Mouse (Mus musculus) myocyte (in vitro differentiated cells): ENCODE data around the gene Caap1. TPM values are rescaled to one million over a fixed set of nuclear protein-coding genes. Genes with fewer than 3 reads are reported as not detected.
A peak's percentile ranks its signal among the peaks of the same experiment; 100 is the strongest.

Experiments
- H3K27me3 ChIP-seq: one replicate; pipeline ENCODE4 v1.6.1; 2011; ENCODE audit not compliant: control insufficient read depth, insufficient read depth, insufficient read length
- H3K36me3 ChIP-seq: one replicate; pipeline ENCODE4 v1.6.1; 2011; ENCODE audit not compliant: control insufficient read depth, insufficient read depth
- H3K4me2 ChIP-seq: one replicate; pipeline ENCODE4 v1.6.1; 2011; ENCODE audit warnings: low read depth, control low read depth
- H3K4me3 ChIP-seq: one replicate; pipeline ENCODE4 v1.5.1; 2011; ENCODE audit warnings: mild to moderate bottlenecking, control low read depth, moderate library complexity
- H3K79me2 ChIP-seq: one replicate; pipeline ENCODE4 v1.6.1; 2011; ENCODE audit not compliant: control insufficient read depth, insufficient read depth
- H3ac ChIP-seq: one replicate; pipeline ENCODE4 v1.6.1; 2011; ENCODE audit not compliant: control insufficient read depth, insufficient read length
- CEBPB ChIP-seq: IDR thresholded peaks from 2 replicates; pipeline ENCODE4 v1.6.1; 2011; ENCODE audit warnings: mild to moderate bottlenecking, moderate library complexity; ENCODE audit not compliant: poor library complexity, insufficient read depth, severe bottlenecking
- E2F4 ChIP-seq: IDR thresholded peaks from one replicate; pipeline ENCODE4 v1.6.1; 2011; ENCODE audit warnings: mild to moderate bottlenecking, control low read depth, moderate library complexity; ENCODE audit not compliant: insufficient read depth
- MAX ChIP-seq: IDR thresholded peaks from one replicate; pipeline ENCODE4 v1.6.1; 2011; ENCODE audit warnings: low read depth, mild to moderate bottlenecking, control low read depth
- MYOD1 ChIP-seq, 3 experiments: IDR thresholded peaks; one replicate each; pipeline ENCODE4 v1.6.1; 2011; ENCODE audit warnings: control low read depth in 2 of 3, low read depth in 2 of 3, mild to moderate bottlenecking in 2 of 3, moderate library complexity in 1 of 3; ENCODE audit not compliant: insufficient read length in 2 of 3, control insufficient read depth in 1 of 3
- MYOG ChIP-seq, 3 experiments: IDR thresholded peaks; one replicate each; pipeline ENCODE4 v1.6.1; 2011; ENCODE audit warnings: control low read depth in 2 of 3, low read depth in 2 of 3, mild to moderate bottlenecking in 2 of 3; ENCODE audit not compliant: insufficient read length in 2 of 3, control insufficient read depth in 1 of 3, insufficient read depth in 1 of 3
- POLR2A ChIP-seq: IDR thresholded peaks from one replicate; pipeline ENCODE4 v1.6.1; 2011; ENCODE audit warnings: low read depth, mild to moderate bottlenecking, control low read depth, moderate library complexity; ENCODE audit not compliant: insufficient read length
- POLR2AphosphoS2 ChIP-seq: IDR thresholded peaks from one replicate; pipeline ENCODE4 v1.6.1; 2011; ENCODE audit warnings: low read depth, control low read depth; ENCODE audit not compliant: insufficient read length
- REST ChIP-seq: IDR thresholded peaks from one replicate; pipeline ENCODE4 v1.6.1; 2011; ENCODE audit warnings: mild to moderate bottlenecking, control low read depth, moderate library complexity; ENCODE audit not compliant: insufficient read depth, insufficient read length
- SRF ChIP-seq: IDR thresholded peaks from one replicate; pipeline ENCODE4 v1.6.1; 2011; ENCODE audit warnings: low read depth; ENCODE audit not compliant: control insufficient read depth, insufficient read length
- TCF12 ChIP-seq: IDR thresholded peaks from one replicate; pipeline ENCODE4 v1.6.1; 2011; ENCODE audit warnings: mild to moderate bottlenecking, control low read depth; ENCODE audit not compliant: poor library complexity, insufficient read depth, severe bottlenecking
- TCF3 ChIP-seq: IDR thresholded peaks from one replicate; pipeline ENCODE4 v1.6.1; 2011; ENCODE audit warnings: low read depth, control low read depth; ENCODE audit not compliant: insufficient read length
- USF1 ChIP-seq: IDR thresholded peaks from one replicate; pipeline ENCODE4 v1.6.1; 2011; ENCODE audit warnings: low read depth, mild to moderate bottlenecking, control low read depth, moderate library complexity
- polyA plus RNA-seq: library from polyadenylated mRNA; unstranded; fragments of >200 nt; fragmentation: generic; extraction: Trizol; gene quantifications from one replicate; pipeline ENCODE4 v1.2.1, GENCODE M21; 2012; ENCODE audit warnings: missing spikeins

Gene Caap1
- 3.1 TPM for polyA plus RNA-seq

- no peaks in the 10 kb centered on the region for H3K36me3 ChIP-seq
- peaks cover 43% of the 10 kb centered on the region for H3K79me2 ChIP-seq
- peak within 1 kb of the TSS; percentile 79 for H3K4me2 ChIP-seq
- peak within 1 kb of the TSS; percentile 31 for H3ac ChIP-seq
- TF ChIP-seq CEBPB = no peak
- TF ChIP-seq MAX = no peak
- peak; percentile 50 to 77 (median 57) for TF ChIP-seq MYOG (IDR thresholded peaks at IDR 0.05; ENCODE audit: control insufficient read depth in 1 of 3, insufficient read depth in 1 of 3, insufficient read length in 2 of 3, low read depth in 2 of 3)
- TF ChIP-seq POLR2AphosphoS2 = peak; percentile 94
- TF ChIP-seq SRF = peak; percentile 75
- no peak for TF ChIP-seq TCF12
- TF ChIP-seq USF1 = no peak
- peak in 2 of 3 experiments; percentile 59 to 68 for TF ChIP-seq MYOD1 (IDR thresholded peaks at IDR 0.05; ENCODE audit: control insufficient read depth in 1 of 3, insufficient read length in 2 of 3, low read depth in 2 of 3)
- peak; percentile 93 for TF ChIP-seq POLR2A
- no peaks in the 10 kb centered on the region for H3K27me3 ChIP-seq
- H3K4me3 ChIP-seq = peak within 1 kb of the TSS; percentile 46
Observed at GRCm38 (mm10) chr4:94556265-94557054, at the start of gene Caap1, which contains the start of gene Gm10306. TSS of gene Caap1 (minus strand) at chr4:94556796. TSS of gene Gm10306 (plus strand) at chr4:94556546.

GRCm38 (mm10) chr4:94605591-94605990 is 49.0 kb upstream of the Caap1 start:
- H3ac ChIP-seq = no peak overlapping the region
- no peaks in the 10 kb centered on the region for H3K27me3 ChIP-seq
- no peak for TF ChIP-seq TCF12
- no peak for TF ChIP-seq SRF
- no peak for TF ChIP-seq POLR2A
- no peak for TF ChIP-seq POLR2AphosphoS2
- TF ChIP-seq USF1 = no peak
- TF ChIP-seq MYOD1 (IDR thresholded peaks at IDR 0.05; ENCODE audit: control insufficient read depth in 1 of 3, insufficient read length in 2 of 3, low read depth in 2 of 3) = no peak
- TF ChIP-seq MAX = no peak
- TF ChIP-seq E2F4 = no peak
- TF ChIP-seq REST = no peak
- no peak for TF ChIP-seq TCF3
- no peak for TF ChIP-seq MYOG (IDR thresholded peaks at IDR 0.05; ENCODE audit: control insufficient read depth in 1 of 3, insufficient read depth in 1 of 3, insufficient read length in 2 of 3, low read depth in 2 of 3)
- no peak for TF ChIP-seq CEBPB
- H3K4me2 ChIP-seq = no peak overlapping the region
- H3K4me3 ChIP-seq = no peak overlapping the region
- peaks cover 22% of the 10 kb centered on the region for H3K79me2 ChIP-seq
- H3K36me3 ChIP-seq = no peaks in the 10 kb centered on the region

GRCm38 (mm10) chr4:94604452-94605019 is 47.9 kb upstream of the Caap1 start:
- no peak for TF ChIP-seq E2F4
- peaks cover 30% of the 10 kb centered on the region for H3K79me2 ChIP-seq
- no peaks in the 10 kb centered on the region for H3K27me3 ChIP-seq
- no peak overlapping the region for H3ac ChIP-seq
- no peak overlapping the region for H3K4me3 ChIP-seq
- no peak overlapping the region for H3K4me2 ChIP-seq
- H3K36me3 ChIP-seq = no peaks in the 10 kb centered on the region

GRCm38 (mm10) chr4:94603031-94603629 is 46.5 kb upstream of the Caap1 start, which contains the start of gene Plaa:
TSS of gene Plaa (minus strand) at chr4:94603244.
- Histone ChIP-seq H3K4me2 (peak within 1 kb of the TSS; percentile 95), H3K79me2 (peaks cover 39% of the 10 kb centered on the region), H3K27me3 (no peaks in the 10 kb centered on the region), H3K4me3 (peak within 1 kb of the TSS; percentile 88), H3ac (peak within 1 kb of the TSS; percentile 89), H3K36me3 (no peaks in the 10 kb centered on the region)
- peak in 1 of 3 experiments; percentile 34 for TF ChIP-seq MYOD1 (IDR thresholded peaks at IDR 0.05; ENCODE audit: control insufficient read depth in 1 of 3, insufficient read length in 2 of 3, low read depth in 2 of 3)
- TF ChIP-seq USF1 = no peak
- TF ChIP-seq CEBPB = no peak
- TF ChIP-seq REST = no peak
- TF ChIP-seq MAX = no peak
- no peak for TF ChIP-seq TCF12
- TF ChIP-seq MYOG (IDR thresholded peaks at IDR 0.05; ENCODE audit: control insufficient read depth in 1 of 3, insufficient read depth in 1 of 3, insufficient read length in 2 of 3, low read depth in 2 of 3) = peak in 1 of 3 experiments; percentile 34
- no peak for TF ChIP-seq POLR2AphosphoS2
- peak; percentile 85 for TF ChIP-seq SRF
- no peak for TF ChIP-seq TCF3
- peak; percentile 95 for TF ChIP-seq E2F4
- peak; percentile 67 for TF ChIP-seq POLR2A
